Mouse (Mus musculus) lung, embryonic 14.5 days (tissue): ENCODE measurements around the gene Fancl. TPM values are rescaled to one million over a fixed set of nuclear protein-coding genes. Genes with fewer than 3 reads are reported as not detected.

Source experiments
- ATAC-seq: fragments of 200-750 bp; cut with Nextera tagmentation; 2 replicates; pipeline ENCODE4 v1.8.0; 2017; ENCODE audit warnings: mild to moderate bottlenecking, moderate TSS enrichment, moderate library complexity; ENCODE audit not compliant: insufficient read depth
- DNase-seq: peaks from one replicate; pipeline ENCODE4 v3.0.0-alpha.2; 2015
- H3K27ac ChIP-seq: fragments of 300-500 bp; sonication (generic); 2 replicates; pipeline ENCODE4 v1.5.1; 2014; ENCODE audit warnings: low read depth, mild to moderate bottlenecking, moderate library complexity
- H3K27me3 ChIP-seq: fragments of 300-500 bp; sonication (generic); 2 replicates; pipeline ENCODE4 v1.6.1; 2014; ENCODE audit warnings: low read length, control low read depth; ENCODE audit not compliant: insufficient read depth
- H3K36me3 ChIP-seq: fragments of 300-500 bp; sonication (generic); 2 replicates; pipeline ENCODE4 v1.6.1; 2014; ENCODE audit warnings: control low read depth; ENCODE audit not compliant: insufficient read depth
- H3K4me1 ChIP-seq: fragments of 300-500 bp; sonication (generic); 2 replicates; pipeline ENCODE4 v1.6.1; 2014; ENCODE audit warnings: antibody characterized with exemption, control low read depth; ENCODE audit not compliant: insufficient read depth
- H3K4me2 ChIP-seq: fragments of 300-500 bp; sonication (generic); 2 replicates; pipeline ENCODE4 v1.6.1; 2014; ENCODE audit warnings: mild to moderate bottlenecking
- H3K4me3 ChIP-seq: fragments of 300-500 bp; sonication (generic); 2 replicates; pipeline ENCODE4 v1.5.1; 2014; ENCODE audit warnings: low read depth, low read length
- H3K9ac ChIP-seq: fragments of 300-500 bp; sonication (generic); 2 replicates; pipeline ENCODE4 v1.6.1; 2014
- H3K9me3 ChIP-seq: fragments of 300-500 bp; sonication (generic); 2 replicates; pipeline ENCODE4 v1.6.1; 2016; ENCODE audit warnings: low read depth, low read length, control low read depth
- CTCF ChIP-seq: IDR thresholded peaks from 2 replicates; pipeline ENCODE4 v1.5.1; 2016; ENCODE audit warnings: antibody characterized with exemption, low read depth
- WGBS: fragments of 180-500 bp; shearing (Covaris S2); extraction: QIAGEN DNeasy Blood & Tissue Kit; methylation state at CpG from one replicate; pipeline ENCODE4 v1.1.7; 2014; 5-methylcytosine and 5-hydroxymethylcytosine counted together
- polyA plus RNA-seq: library from polyadenylated mRNA; unstranded; fragments of >200 nt; fragmentation: Nextera tagmentation; extraction: Ambion mirVana; gene quantifications from 2 replicates; pipeline ENCODE4 v1.2.1, GENCODE M21; 2014

The Fancl gene
- polyA plus RNA-seq, 1 experiment from 2014 or later: 31.1 TPM

DNA sequence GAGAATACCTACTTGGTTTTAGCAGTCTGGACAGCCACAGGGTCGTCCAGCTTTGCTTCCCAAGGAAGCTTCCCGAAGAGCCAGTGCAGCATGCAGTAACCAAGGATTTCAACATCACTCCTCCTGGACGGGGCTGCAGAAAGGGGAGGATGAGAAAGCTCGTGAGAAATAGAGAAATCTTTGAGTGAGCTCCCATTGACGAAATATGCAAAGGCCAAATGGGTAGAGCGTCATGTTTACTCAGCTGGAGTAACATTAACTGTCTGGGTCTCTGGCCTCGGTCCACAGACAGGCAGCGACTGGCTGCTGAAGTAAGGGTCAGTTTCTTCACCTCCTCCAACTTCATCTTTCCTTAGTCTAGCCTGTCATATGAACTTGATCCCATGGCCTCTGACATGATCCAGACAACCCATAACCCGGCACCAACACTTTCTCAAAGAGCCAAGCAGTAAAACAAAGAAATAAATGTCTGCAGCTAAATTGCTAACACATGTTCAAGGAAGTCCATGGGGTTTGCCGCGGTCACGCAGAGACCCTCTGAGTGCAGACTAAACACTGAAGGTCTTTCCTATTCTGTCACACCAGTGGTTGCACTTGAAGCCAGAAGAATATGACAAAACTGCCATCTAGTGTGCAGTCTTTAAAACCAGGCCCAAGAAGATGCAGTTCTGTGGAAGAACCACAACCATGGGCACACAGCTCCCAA lies 104.0 kb downstream of the Fancl start:
- TF ChIP-seq CTCF: peak; percentile 61
- Histone ChIP-seq H3K9me3 (no peaks in the 10 kb centered on the region), H3K4me1 (no peaks in the 10 kb centered on the region), H3K27me3 (no peaks in the 10 kb centered on the region), H3K4me3 (no peak overlapping the region), H3K4me2 (0 out of 2 replicates have a peak overlapping the region, but pooled peaks have one; percentile 29), H3K27ac (peak overlapping the region; percentile 7; the same call in 1 of the 2 replicates), H3K9ac (no peak overlapping the region), H3K36me3 (no peaks in the 10 kb centered on the region)
- peak; percentile 96 for ATAC-seq
- DNase-seq: peak; percentile 83
- 14% methylated on average over 12 of the region's 12 CpGs for WGBS

DNA sequence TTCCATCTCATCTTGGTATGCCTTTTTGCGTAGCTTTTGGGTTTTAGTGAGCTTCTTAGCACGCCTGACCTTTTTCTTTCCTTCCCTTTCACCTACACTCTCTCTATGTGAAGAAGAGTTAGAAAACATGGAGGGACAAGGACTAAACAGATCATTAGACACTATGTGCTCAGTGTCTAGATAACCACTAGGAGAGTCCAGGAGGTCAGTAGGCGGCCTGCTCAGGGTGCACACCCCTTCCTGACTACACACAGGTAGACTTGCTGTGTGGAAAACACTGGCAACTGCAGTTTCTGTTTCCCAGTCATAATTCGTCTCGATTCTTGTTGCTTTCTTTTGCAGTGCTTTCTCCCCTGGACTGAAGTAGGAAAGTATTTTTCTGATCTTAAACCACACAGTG lies 110.0 kb downstream of the Fancl start:
- ATAC-seq: no peak

DNA sequence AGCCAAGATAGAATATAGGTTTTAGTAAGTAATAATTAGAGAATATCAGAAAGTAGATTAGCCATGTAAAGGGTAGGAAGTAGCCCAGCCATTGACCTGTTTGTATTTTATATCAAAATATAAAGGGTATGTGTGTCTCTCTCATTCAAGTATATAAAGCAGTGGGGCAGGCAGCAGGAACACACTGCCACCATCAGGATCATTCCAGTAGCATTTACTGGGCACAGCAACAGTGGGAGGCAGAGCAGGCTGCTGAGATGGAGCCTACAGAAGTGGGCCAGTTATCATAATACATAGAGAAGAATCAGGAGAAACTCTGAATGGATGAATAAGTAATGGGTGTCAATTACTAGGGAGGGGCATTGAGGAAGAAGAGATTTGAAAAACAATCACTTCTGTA lies 127.7 kb downstream of the Fancl start:
- no peaks in the 10 kb centered on the region for H3K36me3 ChIP-seq
- no peak overlapping the region for H3K9ac ChIP-seq
- H3K9me3 ChIP-seq: no peaks in the 10 kb centered on the region
- TF ChIP-seq CTCF: peak; percentile 19; the same call in 1 of the 2 replicates
- no peaks in the 10 kb centered on the region for H3K4me1 ChIP-seq
- no peak overlapping the region for H3K4me2 ChIP-seq
- H3K27ac ChIP-seq: no peak overlapping the region
- ATAC-seq (no peak), DNase-seq (peak; percentile 6)
- no peaks in the 10 kb centered on the region for H3K27me3 ChIP-seq
- H3K4me3 ChIP-seq: no peak overlapping the region

More for the DNA sequence above, 110.0 kb downstream of the Fancl start:
- WGBS: 85% methylated on average over 5 of the region's 5 CpGs
- no peak for DNase-seq
- Histone ChIP-seq H3K36me3 (no peaks in the 10 kb centered on the region), H3K4me2 (no peak overlapping the region), H3K27me3 (no peaks in the 10 kb centered on the region), H3K9ac (no peak overlapping the region), H3K4me1 (no peaks in the 10 kb centered on the region), H3K9me3 (no peaks in the 10 kb centered on the region), H3K27ac (no peak overlapping the region), H3K4me3 (no peak overlapping the region)
- TF ChIP-seq CTCF: no peak

DNA sequence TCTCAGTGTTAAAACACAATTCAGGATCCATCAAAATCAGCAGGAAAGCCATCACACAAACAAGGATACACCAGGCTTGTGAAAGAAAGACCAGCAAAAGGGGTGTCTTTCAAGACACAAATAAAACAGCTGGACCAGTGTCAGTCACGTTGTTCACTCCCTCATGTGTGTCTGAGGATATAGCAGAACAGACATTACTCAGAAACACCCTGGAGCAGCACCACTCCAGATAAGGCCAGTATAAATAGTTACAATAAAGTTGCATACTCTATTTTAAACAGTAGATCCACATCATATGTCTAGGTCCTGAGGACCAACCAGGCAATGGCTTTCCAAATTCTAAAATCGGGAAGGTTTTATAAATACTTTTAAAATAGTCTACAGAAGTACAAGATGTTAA lies 130.2 kb downstream of the Fancl start:
- no peaks in the 10 kb centered on the region for H3K4me1 ChIP-seq
- H3K9me3 ChIP-seq: no peaks in the 10 kb centered on the region
- peak; percentile 65 for DNase-seq
- 26% methylated on average over 2 of the region's 2 CpGs for WGBS
- peak; percentile 96 for ATAC-seq
- no peak overlapping the region for H3K27ac ChIP-seq
- H3K4me3 ChIP-seq: no peak overlapping the region
- H3K27me3 ChIP-seq: no peaks in the 10 kb centered on the region
- no peak for TF ChIP-seq CTCF
- no peak overlapping the region for H3K4me2 ChIP-seq
- H3K36me3 ChIP-seq: no peaks in the 10 kb centered on the region
- H3K9ac ChIP-seq: no peak overlapping the region

DNA sequence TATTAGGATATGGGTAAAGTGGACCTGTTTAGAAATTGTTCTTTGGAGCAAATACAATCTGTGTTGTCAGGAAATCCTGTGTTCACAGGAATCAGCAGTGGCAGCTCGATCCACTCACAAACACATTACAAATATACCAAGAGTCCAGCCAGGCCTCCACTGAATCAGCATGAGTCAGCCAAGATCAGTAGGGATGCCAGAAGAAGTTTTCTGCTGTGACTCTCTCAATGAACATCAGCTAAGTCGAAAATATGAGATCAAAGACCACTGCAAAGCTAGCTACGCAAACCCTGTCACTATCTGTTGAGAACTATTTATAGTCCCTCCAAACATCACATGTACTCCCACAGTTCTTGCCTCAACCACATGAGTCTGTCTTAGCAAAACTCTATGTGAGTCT lies 133.1 kb downstream of the Fancl start:
- H3K9ac ChIP-seq: no peak overlapping the region
- WGBS: 65% methylated on average over 3 of the region's 3 CpGs
- H3K4me2 ChIP-seq: no peak overlapping the region
- no peaks in the 10 kb centered on the region for H3K27me3 ChIP-seq
- H3K36me3 ChIP-seq: no peaks in the 10 kb centered on the region
- DNase-seq (peak; percentile 2), ATAC-seq (no peak)
- no peaks in the 10 kb centered on the region for H3K4me1 ChIP-seq
- H3K4me3 ChIP-seq: no peak overlapping the region
- H3K27ac ChIP-seq: no peak overlapping the region
- H3K9me3 ChIP-seq: no peaks in the 10 kb centered on the region
- no peak for TF ChIP-seq CTCF

Other genes starting within 250 kb of the Fancl start
- 2.7 and 2.9 TPM in 2 replicates for gene 5730522E02Rik, start 175.4 kb upstream of the Fancl start, polyA plus RNA-seq
- 0.70 TPM in 1 of 2 replicates, not detected in the other for gene Gm6899, start 207.1 kb downstream of the Fancl start, polyA plus RNA-seq
- gene Vrk2, start 207.9 kb downstream of the Fancl start, polyA plus RNA-seq: 26.4 and 27.1 TPM in 2 replicates